ENCODE assay signal across 12 mouse cellular contexts in genomic region chr5:121928362-121929000, GRCm38 (mm10).
A peak's percentile ranks its signal among the peaks of the same experiment; 100 is the strongest.
DNase-seq lines count a peak whose midpoint lies in the region; ATAC-seq and TF ChIP-seq lines count a peak whose summit lies in the region.
"Had no signal": no experiment of that assay in that cellular context is flagged by ENCODE, and none has a peak within 500 bp of the region (broad histone marks: within the 10 kb centered on the region; RNA-seq: fewer than 3 reads in every experiment).

No protein-coding gene starts in this region.

- no peaks in the 10 kb centered on the region for H3K36me3 ChIP-seq in kidney, postnatal 0 days (ENCODE audit: insufficient read depth, low read length)
- no peaks in the 10 kb centered on the region for H3K36me3 ChIP-seq in hindbrain, embryonic 14.5 days (replicated peaks; ENCODE audit: control insufficient read depth, insufficient read depth)
- no peaks in the 10 kb centered on the region for H3K36me3 ChIP-seq in heart, adult 2 months (ENCODE audit: control insufficient read depth, insufficient read depth, low read length)
- H3K36me3 ChIP-seq in heart, embryonic 12.5 days: no peaks in the 10 kb centered on the region
- H3K36me3 ChIP-seq: embryonic facial prominence, embryonic 12.5 days; limb, embryonic 12.5 days had no signal

- 0 out of 2 replicates have a peak, but pooled peaks cover 5% of the 10 kb centered on the region for H3K4me1 ChIP-seq in kidney, postnatal 0 days (replicated peaks; ENCODE audit: insufficient read depth, low read length)
- H3K4me1 ChIP-seq in hindbrain, embryonic 14.5 days (replicated peaks; ENCODE audit: control insufficient read depth, insufficient read depth, low read length): peaks cover 62% of the 10 kb centered on the region
- H3K4me1 ChIP-seq in heart, adult 2 months (ENCODE audit: control insufficient read depth, insufficient read depth, low read length): no peaks in the 10 kb centered on the region
- H3K4me1 ChIP-seq in heart, embryonic 12.5 days (replicated peaks): 0 out of 2 replicates have a peak, but pooled peaks cover 7% of the 10 kb centered on the region

- H3K4me3 ChIP-seq in kidney, postnatal 0 days (replicated peaks; ENCODE audit: low read depth, low read length): no peak overlapping the region
- H3K4me3 ChIP-seq in hindbrain, embryonic 14.5 days (replicated peaks; ENCODE audit: low read length): no peak overlapping the region
- H3K4me3 ChIP-seq in heart, adult 2 months: no peak overlapping the region
- no peak overlapping the region for H3K4me3 ChIP-seq in heart, embryonic 12.5 days
- H3K4me3 ChIP-seq: embryonic facial prominence, embryonic 12.5 days; limb, embryonic 12.5 days had no signal

- no peak for TF ChIP-seq CTCF in kidney, postnatal 0 days (IDR thresholded peaks at IDR 0.05; ENCODE audit: low read depth)
- no peak for TF ChIP-seq CTCF in brain, embryonic 14.5 days (IDR thresholded peaks at IDR 0.05; ENCODE audit: borderline replicate concordance, extremely low read depth, insufficient read depth, insufficient read length)
- no peak for TF ChIP-seq CTCF in heart, adult 2 months (IDR thresholded peaks at IDR 0.05)

- peaks cover 9% of the 10 kb centered on the region; the same call in 1 of the 2 replicates for H3K27me3 ChIP-seq in kidney, postnatal 0 days (ENCODE audit: insufficient read depth, low read length)
- 0 out of 2 replicates have a peak, but pooled peaks cover 4% of the 10 kb centered on the region for H3K27me3 ChIP-seq in hindbrain, embryonic 14.5 days (ENCODE audit: control insufficient read depth, insufficient read depth, low read length)
- H3K27me3 ChIP-seq in heart, adult 2 months (ENCODE audit: control insufficient read depth, insufficient read depth, low read length): no peaks in the 10 kb centered on the region
- H3K27me3 ChIP-seq in heart, embryonic 12.5 days (replicated peaks): peaks cover 40% of the 10 kb centered on the region

- TF ChIP-seq EP300 in heart, adult 2 months (IDR thresholded peaks at IDR 0.05; ENCODE audit: insufficient read depth, low read depth, low read length): no peak

- intact Hi-C loops in heart, adult 2 months (cut with DNase I): no loop called here

- TF ChIP-seq POLR2A in brain, embryonic 14.5 days (IDR thresholded peaks at IDR 0.05; ENCODE audit: borderline replicate concordance, extremely low read depth, insufficient read depth, insufficient read length, poor library complexity, severe bottlenecking): no peak
- no peak for TF ChIP-seq POLR2A in heart, adult 2 months (IDR thresholded peaks at IDR 0.05; ENCODE audit: insufficient read depth, low read depth, low read length)

- ATAC-seq in kidney, postnatal 0 days (replicated peaks; ENCODE audit: low FRiP score, low read depth): no peak
- no peak for ATAC-seq in hindbrain, embryonic 14.5 days (ENCODE audit: low FRiP score)
- ATAC-seq in cerebellum, adult (ENCODE audit: insufficient number of reproducible peaks, low FRiP score, low TSS enrichment): no peak
- no peak for ATAC-seq in heart, embryonic 12.5 days (ENCODE audit: insufficient number of reproducible peaks, low FRiP score)

- no peak overlapping the region for H3K4me2 ChIP-seq in kidney, postnatal 0 days (ENCODE audit: low read length)
- no peak overlapping the region for H3K4me2 ChIP-seq in hindbrain, embryonic 14.5 days (replicated peaks)
- no peak overlapping the region for H3K4me2 ChIP-seq in heart, embryonic 12.5 days
- H3K4me2 ChIP-seq: embryonic facial prominence, embryonic 12.5 days; limb, embryonic 12.5 days had no signal

- DNase-seq in kidney, postnatal 0 days (ENCODE audit: low spot score): peak; percentile 62
- no peak for DNase-seq in kidney, adult 8-10 months
- DNase-seq in brain, embryonic 14.5 days (ENCODE audit: low read depth): peak; percentile 83
- DNase-seq in hindbrain, embryonic 14.5 days (ENCODE audit: low spot score): no peak
- DNase-seq in lung, postnatal 4 days: peak; percentile 25 to 64
- no peak for DNase-seq in heart, adult 2 months
- DNase-seq: gastrocnemius, postnatal 14 days; right cerebral cortex, postnatal 4 days had no signal

- no peak overlapping the region for H3K27ac ChIP-seq in kidney, postnatal 0 days
- H3K27ac ChIP-seq in hindbrain, embryonic 14.5 days: peak overlapping the region; percentile 38; the same call in 1 of the 2 replicates
- no peak overlapping the region for H3K27ac ChIP-seq in heart, adult 2 months
- no peak overlapping the region for H3K27ac ChIP-seq in heart, embryonic 12.5 days (ENCODE audit: poor library complexity, severe bottlenecking)
- H3K27ac ChIP-seq: embryonic facial prominence, embryonic 12.5 days; limb, embryonic 12.5 days had no signal

- 40% methylated on average over 15 of the region's 17 CpGs for WGBS in kidney, postnatal 0 days
- WGBS in hindbrain, embryonic 14.5 days: 34% methylated on average over 16 of the region's 17 CpGs
- WGBS in heart, adult 2 months: 58% methylated on average over 16 of the region's 17 CpGs
- 52% methylated on average over 17 of the region's 17 CpGs for WGBS in heart, embryonic 12.5 days

- H3K79me2 ChIP-seq in heart, adult 2 months (replicated peaks; ENCODE audit: control insufficient read depth, insufficient read depth, low read length): no peaks in the 10 kb centered on the region

- H3K9ac ChIP-seq in kidney, postnatal 0 days (ENCODE audit: low read depth, low read length): no peak overlapping the region
- H3K9ac ChIP-seq in hindbrain, embryonic 14.5 days: no peak overlapping the region
- H3K9ac ChIP-seq in heart, adult 2 months (ENCODE audit: low read depth, low read length): no peak overlapping the region
- H3K9ac ChIP-seq in heart, embryonic 12.5 days: no peak overlapping the region
- H3K9ac ChIP-seq: embryonic facial prominence, embryonic 12.5 days; limb, embryonic 12.5 days had no signal

- no peaks in the 10 kb centered on the region for H3K9me3 ChIP-seq in kidney, postnatal 0 days (replicated peaks; ENCODE audit: low read length)
- H3K9me3 ChIP-seq in hindbrain, embryonic 14.5 days (ENCODE audit: control insufficient read depth, low read length): no peaks in the 10 kb centered on the region
- H3K9me3 ChIP-seq in heart, embryonic 12.5 days (replicated peaks): no peaks in the 10 kb centered on the region
- H3K9me3 ChIP-seq: embryonic facial prominence, embryonic 12.5 days; limb, embryonic 12.5 days had no signal

Comparison
In these comparisons a context has a peak if more than half of its experiments do, and no peak if none do; other contexts are left out.
1. DNase-seq: peak in kidney, postnatal 0 days (single experiment), brain, embryonic 14.5 days (single experiment) and lung, postnatal 4 days (2 of 2); none in kidney, adult 8-10 months (0 of 2), hindbrain, embryonic 14.5 days (single experiment) and heart, adult 2 months (0 of 2).